Mouse (Mus musculus) testis, postnatal 14 days (tissue): ENCODE data around the gene Fmnl2.
A peak's percentile ranks its signal among the peaks of the same experiment; 100 is the strongest.

ENCODE experiments used
- DNase-seq: peaks from one replicate; pipeline ENCODE4 v3.0.0; 2021; ENCODE audit warnings: low spot score

Gene Fmnl2

DNA sequence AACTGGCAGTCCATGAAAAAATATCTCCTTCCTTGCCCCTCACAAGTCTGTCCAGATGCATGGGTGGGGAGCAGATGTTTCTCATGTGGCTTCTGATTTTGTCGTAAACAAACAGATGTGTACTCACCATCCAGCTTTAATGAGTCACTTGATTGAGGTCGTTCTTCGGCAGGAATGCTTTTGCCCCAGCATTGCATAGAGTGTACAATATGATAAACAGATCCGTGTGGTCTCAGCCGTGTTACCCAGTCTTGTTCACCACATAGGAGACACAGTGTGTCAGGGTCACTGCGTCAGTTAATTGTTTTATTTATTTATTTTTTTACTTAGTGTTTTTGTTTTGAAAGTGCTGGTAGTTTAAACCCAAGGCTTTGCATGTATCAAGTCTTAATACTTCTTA, 189.4 kb downstream of the Fmnl2 start:
- no peak for DNase-seq

DNA sequence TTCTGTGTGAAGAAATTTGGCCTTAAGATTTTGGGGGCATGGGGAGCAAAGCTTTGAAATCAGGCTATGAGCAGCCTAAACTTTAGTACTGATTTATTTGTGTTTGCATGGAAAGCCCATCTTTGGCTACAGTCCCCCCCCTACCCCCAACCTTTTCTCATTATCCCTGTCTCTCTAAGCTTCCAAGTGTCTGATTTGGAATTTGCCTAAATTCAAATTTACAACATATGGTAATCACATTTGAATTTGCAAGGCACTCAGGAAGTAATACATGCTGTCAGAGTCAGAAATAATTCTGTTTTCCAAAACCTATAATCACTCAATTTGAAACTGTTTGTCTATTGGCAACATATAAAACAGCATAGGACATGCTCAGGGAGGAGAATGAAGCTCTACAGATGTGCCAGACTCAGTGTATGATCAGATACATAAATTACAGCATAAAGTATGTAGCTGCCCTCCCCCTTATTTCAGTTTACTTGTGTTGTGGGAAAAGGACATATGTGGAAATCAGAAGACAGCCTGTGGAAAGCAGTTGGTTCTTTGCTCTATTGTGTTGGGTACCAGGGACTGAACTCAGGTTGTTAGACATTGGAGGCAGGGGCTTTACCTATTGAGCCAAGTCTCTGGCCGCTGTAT, 190.2 kb downstream of the Fmnl2 start:
- DNase-seq = no peak

DNA sequence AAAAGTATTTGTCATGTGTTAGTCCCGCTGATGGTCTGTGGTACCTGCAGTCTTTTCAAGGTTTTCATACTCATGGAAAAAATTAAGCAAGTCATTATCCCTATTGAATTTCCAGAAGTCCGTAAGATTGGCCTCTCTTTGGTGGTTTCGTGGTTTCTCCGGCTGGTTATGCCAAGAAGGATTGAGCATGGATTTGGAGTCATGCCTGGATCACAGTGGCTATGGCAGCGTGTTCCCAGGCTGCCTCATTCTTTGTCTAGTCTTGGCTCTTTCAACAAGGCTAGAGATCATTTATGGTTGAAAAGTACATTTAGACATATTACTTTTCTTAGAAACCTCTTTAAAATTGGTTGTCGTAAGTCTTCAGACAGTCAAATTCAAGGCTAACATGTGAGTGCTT, 192.7 kb downstream of the Fmnl2 start:
- DNase-seq = no peak

DNA sequence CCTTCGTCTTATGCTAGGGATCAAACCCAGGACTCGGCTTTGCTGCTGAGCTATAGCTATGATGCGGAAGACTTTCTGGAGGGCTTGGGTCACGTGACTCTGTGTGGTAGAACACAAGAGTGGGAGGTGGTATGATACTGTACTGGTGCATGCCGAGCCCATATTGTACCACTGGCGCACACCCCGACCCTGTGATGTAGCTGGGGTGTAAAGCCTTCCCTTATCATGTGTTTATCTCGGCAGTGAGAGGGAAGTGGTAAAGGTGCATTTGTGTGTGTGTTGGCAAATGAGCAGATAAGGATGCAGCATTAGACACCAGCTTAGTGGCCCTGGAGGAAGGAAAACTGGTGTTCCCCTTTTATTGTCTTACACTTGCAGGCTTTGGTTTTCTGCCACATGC, 193.8 kb downstream of the Fmnl2 start:
- no peak for DNase-seq

DNA sequence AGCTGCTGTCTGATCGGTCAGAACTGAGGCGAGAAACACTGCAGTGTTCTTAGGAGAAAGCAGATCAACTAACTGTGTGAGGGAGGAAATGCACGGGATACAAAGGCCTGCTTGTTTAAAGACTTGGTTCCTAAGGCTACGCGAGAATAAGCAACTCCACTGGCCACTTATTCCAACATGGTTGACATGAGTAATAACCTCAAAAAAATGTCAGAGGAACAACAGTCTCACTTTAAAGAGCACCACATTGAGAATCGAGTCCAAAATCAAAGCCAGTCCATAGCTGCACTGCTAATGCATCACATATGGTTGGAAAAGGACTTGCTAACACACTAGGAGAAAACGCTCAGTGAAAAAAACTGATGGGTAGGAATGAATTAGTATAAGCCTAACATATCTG, 196.1 kb downstream of the Fmnl2 start:
- DNase-seq = no peak

DNA sequence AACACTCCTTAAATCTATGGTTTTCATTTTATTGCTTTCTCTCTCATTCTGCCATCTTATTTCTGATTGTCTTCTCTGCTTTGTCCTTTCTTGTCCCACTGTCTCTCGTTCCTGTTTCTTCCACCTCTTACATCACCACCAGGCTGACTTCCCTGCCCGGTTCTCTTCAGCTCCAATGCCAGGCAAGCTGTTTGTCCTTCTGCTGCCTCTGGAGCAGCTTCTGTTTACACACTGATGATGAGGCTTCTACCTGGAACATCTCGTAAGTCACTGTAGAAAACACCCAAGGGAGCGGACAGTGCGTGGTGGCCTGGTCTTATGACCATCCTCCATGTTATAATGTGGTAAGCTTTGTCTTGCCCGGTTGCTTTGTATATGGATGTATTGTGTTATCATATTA, 198.9 kb downstream of the Fmnl2 start:
- DNase-seq = no peak

DNA sequence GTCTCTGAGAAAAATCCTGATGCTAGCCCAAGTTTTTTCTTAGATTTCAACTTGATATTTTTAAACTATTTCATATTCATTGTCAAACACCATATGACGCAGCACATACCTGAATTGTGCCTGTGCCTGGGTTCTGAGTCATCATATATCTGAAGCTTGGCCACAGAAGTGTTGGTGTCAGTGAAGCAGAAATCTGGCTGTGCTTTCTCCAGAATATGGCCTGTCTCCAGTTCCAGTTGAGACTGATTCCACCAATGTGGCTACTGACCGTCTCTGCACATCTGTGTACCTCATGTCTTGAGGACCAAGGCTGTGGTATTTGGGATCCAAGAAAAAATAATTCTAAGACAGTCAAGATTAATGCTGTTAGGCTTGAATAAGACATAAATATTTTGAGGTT, 199.6 kb downstream of the Fmnl2 start:
- no peak for DNase-seq

DNA sequence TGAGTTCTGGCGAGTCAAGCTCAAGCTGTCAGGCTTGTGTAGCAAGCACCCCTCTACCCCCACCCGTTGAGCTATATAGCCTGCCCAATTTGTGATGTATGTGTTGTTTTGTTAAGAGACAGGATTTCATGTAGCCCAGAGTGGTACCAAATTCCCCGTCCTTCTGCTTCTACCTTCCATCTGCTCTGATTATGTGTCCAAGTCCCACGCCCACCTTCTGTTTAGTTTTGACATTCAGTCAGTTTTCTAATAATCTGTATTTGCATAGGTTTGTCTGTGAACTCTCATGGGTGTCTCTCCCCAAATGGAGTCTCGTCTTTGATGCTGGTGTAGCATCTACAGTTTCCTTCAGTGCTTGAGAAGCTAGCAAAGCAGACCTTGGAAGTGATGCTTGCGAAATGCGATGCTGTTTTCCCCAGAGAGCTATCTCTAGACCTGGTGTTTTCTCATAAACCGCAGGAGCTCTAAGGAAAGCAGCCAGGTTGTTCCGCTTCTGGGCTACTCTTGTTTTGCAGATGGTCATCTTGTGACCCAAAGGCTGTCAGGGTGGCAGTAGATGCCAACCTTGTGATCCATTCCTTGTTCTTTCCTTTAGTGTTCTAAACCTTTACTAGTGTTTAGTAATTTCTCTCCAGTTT, 203.8 kb downstream of the Fmnl2 start:
- no peak for DNase-seq

DNA sequence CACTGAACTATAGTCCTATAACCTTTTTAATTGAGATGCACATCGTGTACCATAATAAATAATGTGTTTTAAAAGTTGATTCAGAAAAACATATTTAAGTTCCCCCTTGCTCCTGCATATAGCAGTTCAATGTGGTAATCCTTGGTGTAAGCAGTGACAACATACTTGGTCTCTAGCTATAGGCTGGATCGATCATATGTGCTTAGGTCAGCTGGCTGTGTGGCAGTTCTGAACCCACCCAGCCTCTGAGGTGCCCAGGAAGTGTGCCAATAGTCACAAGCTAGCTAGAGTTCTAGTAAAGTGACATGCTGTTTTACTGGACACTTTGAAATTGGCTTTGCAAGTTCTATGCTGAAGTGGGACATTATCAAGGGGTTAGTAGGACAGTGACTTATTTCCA, 209.3 kb downstream of the Fmnl2 start:
- no peak for DNase-seq

DNA sequence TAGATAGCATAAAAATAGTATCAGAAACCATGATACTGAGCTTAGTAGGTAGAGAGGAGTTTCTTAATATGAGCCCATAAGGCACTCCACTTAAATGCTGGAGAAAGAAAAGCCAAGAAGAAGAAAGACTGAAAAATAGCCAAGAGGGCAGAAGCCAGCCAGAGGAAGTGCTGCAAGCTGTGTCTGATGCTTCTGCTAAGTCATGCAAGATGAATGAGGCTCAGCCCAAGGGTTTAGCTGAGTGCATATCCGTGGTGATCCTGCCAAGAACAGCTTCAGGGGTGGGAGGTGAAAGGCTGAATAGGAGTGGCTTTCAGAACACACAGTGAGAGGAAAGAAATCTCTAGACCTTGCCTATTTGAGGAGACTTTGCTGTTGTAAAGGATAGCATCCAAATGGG, 212.9 kb downstream of the Fmnl2 start:
- DNase-seq = peak; percentile 70

DNA sequence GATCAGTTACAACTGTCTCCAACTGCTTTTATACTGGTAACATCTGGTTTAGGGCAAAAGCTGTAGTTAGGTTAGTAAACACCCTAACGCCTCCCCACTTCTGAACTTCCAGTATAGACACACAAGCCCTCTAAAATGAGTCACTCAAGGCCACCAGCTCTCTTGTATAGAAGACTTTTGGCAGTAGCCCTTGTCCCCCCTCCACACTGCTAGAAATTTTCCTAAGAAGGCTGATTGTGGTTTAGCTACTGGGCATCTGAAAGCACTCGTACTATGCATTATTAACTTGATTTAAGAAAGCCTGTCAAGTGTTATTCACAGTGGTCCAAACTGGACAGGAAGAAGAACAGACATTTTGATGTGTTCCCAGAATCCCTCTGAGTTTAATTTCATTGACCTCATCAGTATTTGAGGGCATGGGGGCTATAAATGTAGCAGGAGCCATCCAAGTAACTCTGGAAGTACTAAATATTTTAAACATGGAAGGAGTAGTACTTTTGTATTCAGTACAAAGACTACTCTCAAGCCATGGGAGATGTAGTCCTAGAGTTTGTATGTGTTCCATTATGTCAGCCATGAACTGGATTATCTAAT, 222.1 kb downstream of the Fmnl2 start:
- no peak for DNase-seq

DNA sequence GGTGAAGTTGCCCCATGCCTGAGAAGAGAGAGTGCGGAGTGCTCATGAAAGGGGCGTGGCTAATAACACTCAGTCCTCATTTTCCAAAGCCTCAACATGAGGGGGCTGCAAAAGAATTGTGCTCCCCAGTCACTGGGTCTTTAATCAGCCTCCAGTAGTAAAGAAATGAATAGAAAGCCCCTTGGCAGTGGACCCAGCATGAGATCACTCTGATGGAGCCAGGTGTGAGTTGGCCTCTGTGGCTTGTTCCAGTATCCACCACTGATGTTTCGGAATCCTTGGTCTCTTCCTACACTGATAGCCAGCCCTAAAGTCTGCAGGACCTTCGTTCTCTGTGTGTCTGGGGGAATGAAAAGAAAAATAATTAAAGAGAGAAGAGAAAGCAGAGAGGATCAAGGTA, 224.4 kb downstream of the Fmnl2 start:
- DNase-seq = no peak

DNA sequence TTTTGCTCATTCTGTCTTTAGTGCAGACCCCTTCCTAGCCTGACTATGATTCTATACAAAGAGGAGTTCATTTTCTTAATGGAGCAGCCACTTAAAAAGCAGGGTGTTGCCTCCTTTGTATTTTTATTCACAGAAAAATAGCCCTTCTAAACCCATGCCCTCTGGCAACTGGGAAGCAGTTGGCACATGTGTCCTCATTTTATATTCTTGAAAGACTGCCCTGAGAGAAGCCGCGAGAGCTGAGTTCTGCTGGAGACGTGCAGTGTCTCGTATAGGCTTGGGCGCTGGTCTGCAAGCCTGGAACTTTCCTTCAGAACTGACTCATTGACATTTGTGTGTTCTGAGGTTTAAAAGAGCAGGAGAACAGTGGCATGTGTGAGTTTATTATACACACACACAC, 224.8 kb downstream of the Fmnl2 start:
- DNase-seq = no peak

DNA sequence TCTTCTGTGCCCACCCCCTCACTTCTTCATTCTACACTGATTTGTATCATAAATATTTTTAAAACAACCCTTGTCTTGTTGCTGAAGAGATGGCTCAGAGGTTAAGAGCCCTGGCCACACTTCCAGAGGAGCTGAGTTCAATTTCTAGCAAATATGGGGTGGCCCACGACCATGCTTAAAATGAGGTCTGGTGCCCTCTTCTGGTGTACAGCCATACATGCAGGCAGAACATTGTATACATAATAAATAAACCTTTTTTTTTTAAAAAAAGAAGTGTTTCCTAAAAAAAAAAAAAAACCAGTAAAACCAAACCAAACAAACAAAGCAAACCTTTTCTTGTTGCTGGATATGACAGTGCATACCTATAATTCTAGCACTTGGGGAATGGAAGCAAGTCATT, 225.6 kb downstream of the Fmnl2 start:
- DNase-seq = no peak

DNA sequence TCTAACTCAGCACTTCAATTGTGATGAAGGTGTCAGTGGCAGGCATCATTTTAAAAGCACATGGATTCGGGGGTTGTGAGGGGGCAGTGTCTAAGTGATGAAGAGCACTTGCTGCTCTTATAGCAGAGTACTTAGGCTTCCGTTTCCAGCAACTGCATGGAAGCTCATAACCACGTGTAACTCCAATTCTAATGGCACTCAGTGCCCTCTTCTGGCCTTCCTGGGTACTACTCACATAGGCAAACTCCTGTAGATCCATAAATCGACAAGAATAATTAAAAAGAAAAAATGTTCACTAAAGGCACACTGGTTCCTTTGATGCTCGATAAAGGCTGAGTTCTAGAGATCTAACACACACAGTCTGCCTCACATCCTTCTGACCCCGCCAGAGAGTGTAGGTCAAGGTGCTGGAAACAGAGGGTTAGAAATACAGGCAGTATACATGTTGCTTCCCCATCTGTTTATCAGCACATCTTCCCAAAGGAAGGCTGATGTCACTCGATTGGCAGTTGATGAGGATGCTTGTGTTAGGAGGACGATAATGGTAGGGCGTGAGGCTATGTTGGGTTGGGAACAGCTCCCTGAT, 228.1 kb downstream of the Fmnl2 start:
- no peak for DNase-seq

DNA sequence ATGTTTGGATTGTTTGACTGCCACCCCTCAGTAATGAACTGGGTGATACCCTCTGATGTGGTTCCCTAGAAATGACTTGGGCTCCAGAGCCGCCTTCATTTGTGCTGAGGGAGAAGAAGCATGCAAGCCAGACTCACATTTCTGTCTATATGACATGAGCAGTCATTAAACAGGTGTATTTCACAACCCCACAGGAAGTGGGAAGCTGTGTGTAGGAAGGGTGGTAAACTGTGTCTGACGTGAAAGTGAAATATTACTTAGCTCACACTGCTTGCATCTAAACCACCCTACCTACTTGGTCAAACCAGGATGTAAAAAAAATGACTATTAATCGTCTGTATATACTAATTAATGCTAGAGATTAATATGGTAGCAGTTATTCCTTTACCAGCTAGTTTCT, 231.1 kb downstream of the Fmnl2 start:
- no peak for DNase-seq

DNA sequence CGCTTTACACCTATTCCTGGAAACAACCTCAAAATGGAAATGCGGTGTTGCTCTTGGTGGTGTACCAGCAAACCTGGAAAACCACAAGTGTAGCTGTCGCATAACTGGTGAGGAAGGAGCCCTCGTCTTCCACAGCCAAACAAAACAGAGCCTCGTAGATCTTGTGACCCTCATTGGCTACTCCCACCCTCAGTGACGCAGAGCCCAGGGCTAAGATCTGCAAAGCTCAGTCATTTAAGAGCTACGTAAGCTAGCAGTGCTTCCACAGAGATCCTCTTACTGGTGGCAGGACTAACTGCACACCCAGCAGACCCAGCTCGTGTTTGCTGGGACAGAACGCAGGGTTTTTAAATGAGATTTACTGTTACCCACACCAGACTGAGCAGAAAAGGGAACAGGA, 237.4 kb downstream of the Fmnl2 start:
- DNase-seq = no peak

DNA sequence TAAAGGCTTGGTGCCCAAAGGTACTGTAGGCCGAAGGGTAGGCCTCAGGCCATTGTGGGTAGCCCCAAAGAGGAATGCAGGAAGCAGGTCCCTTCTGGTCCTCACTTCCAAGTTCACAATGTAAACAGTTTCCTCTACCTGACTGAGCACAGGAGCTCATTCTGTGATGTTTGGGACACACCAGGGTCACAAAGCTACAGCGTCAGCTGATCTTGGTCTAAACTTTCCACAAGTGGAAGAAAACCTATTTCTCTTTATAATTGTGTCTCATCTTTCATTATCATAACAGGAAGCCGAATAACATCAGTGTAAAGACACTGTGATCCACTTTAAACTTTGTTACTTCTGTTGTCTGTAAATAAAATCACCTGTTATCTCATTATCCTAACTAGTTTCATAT, 237.8 kb downstream of the Fmnl2 start:
- no peak for DNase-seq

DNA sequence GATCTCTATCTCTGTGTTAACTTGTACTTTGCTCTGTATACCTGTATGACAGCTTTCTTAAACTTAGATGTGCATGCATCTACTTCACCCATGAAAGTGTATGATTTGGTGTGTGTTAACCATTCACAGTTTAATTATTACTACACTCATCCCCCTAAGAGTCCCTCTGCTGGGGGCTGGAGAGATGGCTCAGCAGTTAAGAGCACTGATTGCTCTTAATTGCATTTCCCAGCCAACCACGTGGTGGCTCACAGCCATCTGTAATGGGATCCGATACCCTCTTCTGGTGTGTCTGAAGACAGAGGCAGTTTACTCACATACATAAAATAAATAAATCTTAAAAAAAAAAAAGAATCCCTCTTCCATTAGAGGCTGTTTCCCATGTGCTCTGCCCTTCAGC, 242.4 kb downstream of the Fmnl2 start:
- no peak for DNase-seq

DNA sequence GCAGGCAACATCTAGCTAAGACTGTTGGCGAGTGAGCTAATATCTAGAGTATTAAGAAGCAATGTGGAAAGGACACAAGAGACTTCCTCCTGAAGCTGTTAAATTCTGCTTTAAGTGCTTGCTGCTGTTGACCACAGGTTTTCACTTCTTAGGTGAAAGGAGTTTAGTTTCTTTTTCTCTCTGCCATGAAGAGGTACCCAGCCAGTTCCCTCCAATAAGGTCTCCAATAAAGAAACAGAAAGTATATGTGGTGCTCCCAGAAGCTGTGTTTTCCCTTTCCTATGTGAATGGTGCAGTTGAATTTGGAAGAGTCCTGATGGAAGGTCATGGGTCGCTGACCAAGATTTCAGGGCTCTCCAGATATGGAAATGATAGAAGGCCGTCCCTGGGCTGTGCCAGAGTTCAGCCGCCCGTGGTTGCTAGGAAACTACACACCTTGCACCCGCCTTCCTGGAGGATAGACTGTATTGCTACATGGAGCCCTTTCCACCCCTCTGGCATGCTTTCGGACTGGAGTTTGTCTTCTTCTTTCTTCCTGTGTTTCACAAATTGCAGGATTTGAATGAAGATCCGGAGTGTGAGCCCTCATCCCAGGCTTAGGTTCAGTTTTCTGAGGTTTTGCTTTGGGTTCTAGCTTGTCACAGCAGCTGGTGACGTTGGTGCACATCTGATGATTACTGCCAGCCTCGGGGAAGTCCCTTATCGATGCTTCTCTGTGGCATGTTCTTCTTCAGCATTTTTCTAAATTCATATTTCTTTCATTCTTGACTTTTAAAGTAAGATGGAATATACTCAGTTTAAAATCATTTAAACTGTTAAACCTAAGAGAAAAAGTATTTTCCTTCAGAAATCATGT, 244.5 kb downstream of the Fmnl2 start:
- DNase-seq = no peak

DNA sequence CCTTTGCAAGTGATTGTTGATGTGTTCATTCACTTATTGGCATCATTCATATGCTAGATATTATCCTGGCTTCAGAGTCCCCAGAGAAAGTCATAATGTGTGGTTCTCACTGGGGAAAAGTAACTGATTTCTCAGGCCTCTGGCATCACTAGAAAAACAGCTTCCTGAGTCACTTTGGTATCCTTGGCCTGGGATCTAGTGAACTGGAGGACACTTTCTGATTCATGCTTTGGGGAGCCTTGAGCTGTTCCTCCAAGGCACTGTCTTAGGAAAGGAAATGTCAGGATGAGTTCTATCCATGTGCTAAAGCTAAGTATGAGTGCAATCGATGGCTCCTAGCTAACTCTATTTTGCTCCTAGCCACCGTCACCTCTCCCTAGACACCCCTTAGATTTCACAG, 245.2 kb downstream of the Fmnl2 start:
- DNase-seq = no peak

DNA sequence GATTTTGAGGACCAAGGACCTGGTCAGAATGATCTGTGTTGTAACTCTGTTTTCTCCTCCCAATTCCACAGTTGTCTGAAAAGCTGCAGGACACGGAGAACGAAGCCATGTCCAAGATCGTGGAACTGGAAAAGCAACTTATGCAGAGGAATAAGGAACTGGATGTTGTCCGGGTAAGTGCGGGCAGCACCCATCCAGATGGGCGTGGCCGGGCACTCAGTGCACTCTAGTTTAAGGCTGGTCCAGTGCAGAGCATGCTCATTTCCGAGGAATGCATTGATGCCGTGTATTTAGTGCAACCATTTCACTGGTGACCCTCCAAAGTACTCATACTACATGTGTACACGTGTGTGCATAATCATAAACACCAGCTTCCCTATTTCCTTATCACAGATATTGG, 247.7 kb downstream of the Fmnl2 start:
- DNase-seq = no peak

DNA sequence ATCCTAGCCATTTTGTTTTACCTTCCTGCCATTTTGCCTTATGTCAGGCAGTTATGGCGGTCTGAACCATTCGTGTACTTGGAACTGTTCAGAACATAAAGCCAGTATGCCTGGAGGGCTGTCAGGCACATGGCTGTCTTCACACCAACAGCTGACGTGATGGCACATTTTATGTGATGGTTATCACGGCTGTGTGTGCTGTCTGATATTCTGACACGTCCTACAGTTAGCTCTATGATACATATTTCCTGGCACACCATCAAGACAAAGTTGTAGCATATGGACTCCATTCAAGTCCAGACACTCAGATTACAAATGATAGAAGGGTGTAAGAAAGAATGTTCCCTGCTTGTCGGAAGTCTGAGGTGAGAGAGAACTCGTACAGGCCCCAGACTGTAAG, 248.4 kb downstream of the Fmnl2 start:
- DNase-seq = no peak
